In the genomic region with DNA sequence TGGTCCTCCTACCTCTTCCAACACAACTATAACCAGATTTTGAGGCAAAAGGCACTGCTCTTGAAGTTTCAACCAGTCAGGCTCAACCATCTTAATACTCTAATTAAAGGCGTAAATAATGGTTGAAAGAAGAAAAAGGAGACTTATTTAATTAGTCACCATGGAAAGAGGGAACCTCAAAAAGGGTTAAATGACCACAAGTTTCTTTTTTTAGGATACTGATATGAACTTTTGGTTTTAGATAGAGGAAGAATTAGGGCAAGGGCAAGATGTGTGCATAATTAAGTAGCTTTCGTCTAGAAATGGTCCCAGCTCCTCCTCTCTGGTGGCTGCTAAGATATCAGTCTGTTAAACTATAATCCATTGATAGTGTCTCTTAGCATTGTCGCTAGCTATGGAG, we compare ENCODE assay signal across 27 mouse cellular contexts. TPM values are rescaled to one million over a fixed set of nuclear protein-coding genes. Genes with fewer than 3 reads are reported as not detected.
"Had no signal": no experiment of that assay in that cellular context is flagged by ENCODE, and none has a peak within 500 bp of the region (broad histone marks: within the 10 kb centered on the region; RNA-seq: fewer than 3 reads in every experiment).

No protein-coding gene starts in this region.

- DNase-seq: cerebellum, adult 9-10 months; cerebellum, adult 9-11 months; cerebellum, postnatal 10 days; cerebellum, postnatal 14 days; cerebellum, postnatal 25 days; cerebellum, postnatal 36 days; embryo, embryonic 11 days; forebrain, postnatal 0 days; gastrocnemius, adult 2 months; gastrocnemius, postnatal 10 days; gastrocnemius, postnatal 14 days; gastrocnemius, postnatal 25 days; gastrocnemius, postnatal 36 days; heart, adult 11 months; heart, adult 18-20 months; heart, adult 2 months had no signal

- H3K4me3 ChIP-seq: embryonic facial prominence, embryonic 10.5 days; embryonic facial prominence, embryonic 12.5 days; embryonic facial prominence, embryonic 13.5 days; embryonic facial prominence, embryonic 15.5 days; erythroblast, embryonic 14.5 days; forebrain, embryonic 10.5 days; forebrain, embryonic 12.5 days; forebrain, embryonic 13.5 days; forebrain, embryonic 15.5 days; gastrocnemius, adult 2 months; heart, adult 2 months; heart, embryonic 10.5 days had no signal

- H3K27me3 ChIP-seq: embryonic facial prominence, embryonic 12.5 days; embryonic facial prominence, embryonic 13.5 days; embryonic facial prominence, embryonic 15.5 days; forebrain, embryonic 12.5 days; forebrain, embryonic 13.5 days; forebrain, embryonic 15.5 days had no signal

- H3K4me2 ChIP-seq: embryonic facial prominence, embryonic 12.5 days; embryonic facial prominence, embryonic 13.5 days; embryonic facial prominence, embryonic 15.5 days; forebrain, embryonic 12.5 days; forebrain, embryonic 13.5 days; forebrain, embryonic 15.5 days had no signal

- H3K9ac ChIP-seq: embryonic facial prominence, embryonic 12.5 days; embryonic facial prominence, embryonic 13.5 days; embryonic facial prominence, embryonic 15.5 days; forebrain, embryonic 12.5 days; forebrain, embryonic 13.5 days; forebrain, embryonic 15.5 days; forebrain, postnatal 0 days had no signal

- H3K4me1 ChIP-seq: embryonic facial prominence, embryonic 10.5 days; embryonic facial prominence, embryonic 12.5 days; embryonic facial prominence, embryonic 13.5 days; embryonic facial prominence, embryonic 15.5 days; forebrain, embryonic 10.5 days; forebrain, embryonic 12.5 days; forebrain, embryonic 13.5 days; forebrain, embryonic 15.5 days; heart, embryonic 10.5 days had no signal

- H3K9me3 ChIP-seq: embryonic facial prominence, embryonic 10.5 days; embryonic facial prominence, embryonic 12.5 days; embryonic facial prominence, embryonic 13.5 days; embryonic facial prominence, embryonic 15.5 days; forebrain, embryonic 10.5 days; forebrain, embryonic 12.5 days; forebrain, embryonic 13.5 days; forebrain, embryonic 15.5 days; heart, embryonic 10.5 days had no signal

- ATAC-seq: forebrain, embryonic 13.5 days; forebrain, embryonic 14.5 days; forebrain, embryonic 15.5 days; forebrain, postnatal 0 days had no signal

- H3K27ac ChIP-seq: embryonic facial prominence, embryonic 10.5 days; embryonic facial prominence, embryonic 12.5 days; embryonic facial prominence, embryonic 13.5 days; embryonic facial prominence, embryonic 15.5 days; forebrain, embryonic 10.5 days; forebrain, embryonic 12.5 days; forebrain, embryonic 13.5 days; forebrain, embryonic 15.5 days; gastrocnemius, adult 2 months; heart, adult 2 months; heart, embryonic 10.5 days had no signal

- H3K36me3 ChIP-seq: embryonic facial prominence, embryonic 10.5 days; embryonic facial prominence, embryonic 12.5 days; embryonic facial prominence, embryonic 13.5 days; embryonic facial prominence, embryonic 15.5 days; forebrain, embryonic 10.5 days; forebrain, embryonic 12.5 days; forebrain, embryonic 15.5 days; heart, embryonic 10.5 days had no signal

RNA-seq across cellular contexts. Expression of gene Angptl4, which starts 15.2 kb away (rescaled TPM):
- polyA plus RNA-seq: erythroblast, embryonic 14.5 days had no signal
